Mouse (Mus musculus) embryonic facial prominence, embryonic 11.5 days (tissue): Measurements from ENCODE around the gene Nle1. TPM values are rescaled to one million over a fixed set of nuclear protein-coding genes. Genes with fewer than 3 reads are reported as not detected.
A peak's percentile ranks its signal among the peaks of the same experiment; 100 is the strongest.
"Not testable (repeated sequence)": the region's sequence is repeated elsewhere in the genome, so short reads cannot be mapped to it uniquely, and the experiment has no call there.

Experiments
- ATAC-seq: fragments of 200-750 bp; cut with Nextera tagmentation; replicated peaks from 2 replicates; pipeline ENCODE4 v1.8.0; 2017; ENCODE audit warnings: low read depth; ENCODE audit not compliant: insufficient number of reproducible peaks, low FRiP score, low TSS enrichment
- DNase-seq: peaks from one replicate; pipeline ENCODE4 v3.0.0-alpha.2; 2015; ENCODE audit warnings: low spot score
- H3K27ac ChIP-seq: fragments of 300-500 bp; sonication (generic); replicated peaks from 2 replicates; pipeline ENCODE4 v1.5.1; 2014; ENCODE audit warnings: mild to moderate bottlenecking, low read depth, low read length, control low read depth
- H3K27me3 ChIP-seq: fragments of 300-500 bp; sonication (generic); 2 replicates; pipeline ENCODE4 v1.6.1; 2014; ENCODE audit warnings: mild to moderate bottlenecking, low read length, moderate library complexity, mixed read lengths; ENCODE audit not compliant: control insufficient read depth, insufficient read depth
- H3K36me3 ChIP-seq: fragments of 300-500 bp; sonication (generic); replicated peaks from 2 replicates; pipeline ENCODE4 v1.6.1; 2014; ENCODE audit warnings: low read depth, mild to moderate bottlenecking, low read length, moderate library complexity, mixed read lengths; ENCODE audit not compliant: control insufficient read depth, insufficient read depth
- H3K4me1 ChIP-seq: fragments of 300-500 bp; sonication (generic); 2 replicates; pipeline ENCODE4 v1.6.1; 2014; ENCODE audit warnings: low read length, mixed read lengths; ENCODE audit not compliant: control insufficient read depth, insufficient read depth
- H3K4me2 ChIP-seq: fragments of 300-500 bp; sonication (generic); 2 replicates; pipeline ENCODE4 v1.6.1; 2014; ENCODE audit warnings: low read depth, mild to moderate bottlenecking, control low read depth, low read length, moderate library complexity
- H3K4me3 ChIP-seq: fragments of 300-500 bp; sonication (generic); 2 replicates; pipeline ENCODE4 v1.5.1; 2014; ENCODE audit warnings: low read depth, low read length, control low read depth
- H3K9ac ChIP-seq: fragments of 300-500 bp; sonication (generic); replicated peaks from 2 replicates; pipeline ENCODE4 v1.6.1; 2014; ENCODE audit warnings: mild to moderate bottlenecking, control low read depth, low read length
- H3K9me3 ChIP-seq: fragments of 300-500 bp; sonication (generic); replicated peaks from 2 replicates; pipeline ENCODE4 v1.6.1; 2016; ENCODE audit warnings: mild to moderate bottlenecking, low read length, inconsistent platforms, mixed read lengths; ENCODE audit not compliant: control insufficient read depth
- WGBS: fragments of 180-500 bp; shearing (Covaris S2); extraction: QIAGEN DNeasy Blood & Tissue Kit; methylation state at CpG from one replicate; pipeline ENCODE4 v1.1.7; 2014; 5-methylcytosine and 5-hydroxymethylcytosine counted together
- polyA plus RNA-seq: library from polyadenylated mRNA; unstranded; fragments of >200 nt; fragmentation: Nextera tagmentation; extraction: Ambion mirVana; gene quantifications from 2 replicates; pipeline ENCODE4 v1.2.1, GENCODE M21; 2014

Nle1 gene
- polyA plus RNA-seq, 1 experiment from 2014 or later, result 23.2 TPM

- H3K27me3 ChIP-seq, result peaks cover 31% of the 10 kb centered on the region
- H3K4me1 ChIP-seq, result no peaks in the 10 kb centered on the region
- no peak overlapping the region for H3K4me2 ChIP-seq
- no peaks in the 10 kb centered on the region for H3K9me3 ChIP-seq
- no peak for ATAC-seq
- H3K27ac ChIP-seq, result no peak overlapping the region
- no peaks in the 10 kb centered on the region for H3K36me3 ChIP-seq
- no peak overlapping the region for H3K4me3 ChIP-seq
- 27% methylated on average over 20 of the region's 20 CpGs for WGBS
- no peak overlapping the region for H3K9ac ChIP-seq
- no peak for DNase-seq
Observed at GRCm38 (mm10) chr11:82928897-82929632, 20.9 kb upstream of the Nle1 start.

DNA sequence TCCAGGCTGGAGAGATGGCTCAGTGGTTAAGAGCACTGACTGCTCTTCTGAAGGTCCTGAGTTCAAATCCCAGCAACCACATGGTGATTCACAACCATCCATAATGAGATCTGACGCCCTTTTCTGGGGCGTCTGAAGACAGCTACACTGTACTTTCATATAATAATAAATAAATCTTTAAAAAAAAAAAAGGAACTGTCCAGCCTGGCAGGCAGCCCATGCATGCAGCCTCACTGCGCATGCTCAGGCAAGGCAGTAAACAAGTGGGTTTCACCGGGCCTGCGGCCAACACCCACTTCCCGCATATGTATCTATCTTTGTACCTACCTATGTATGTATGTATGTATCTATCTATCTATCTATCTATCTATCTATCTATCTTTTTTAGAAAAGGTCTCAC lies 15.7 kb upstream of the Nle1 start:
- H3K4me3 ChIP-seq, H3K4me1 ChIP-seq, H3K9ac ChIP-seq, H3K27ac ChIP-seq, ATAC-seq, DNase-seq, H3K36me3 ChIP-seq, H3K4me2 ChIP-seq, H3K9me3 ChIP-seq: not testable (repeated sequence)
- WGBS, result 88% methylated on average over 6 of the region's 6 CpGs
- peaks cover 10% of the 10 kb centered on the region for H3K27me3 ChIP-seq

- Histone ChIP-seq H3K36me3 (no peaks in the 10 kb centered on the region), H3K4me1 (no peaks in the 10 kb centered on the region), H3K9me3 (no peaks in the 10 kb centered on the region), H3K27ac (no peak overlapping the region), H3K4me3 (no peak overlapping the region), H3K9ac (no peak overlapping the region), H3K27me3 (no peaks in the 10 kb centered on the region), H3K4me2 (no peak overlapping the region)
- 81% methylated on average over 4 of the region's 4 CpGs for WGBS
- no peak for ATAC-seq
- no peak for DNase-seq
Observed at GRCm38 (mm10) chr11:82921691-82922090, 13.5 kb upstream of the Nle1 start.

- H3K4me2 ChIP-seq, result no peak overlapping the region
- H3K9me3 ChIP-seq, result no peaks in the 10 kb centered on the region
- no peaks in the 10 kb centered on the region for H3K4me1 ChIP-seq
- H3K36me3 ChIP-seq, result no peaks in the 10 kb centered on the region
- no peak overlapping the region for H3K9ac ChIP-seq
- no peak for DNase-seq
- no peaks in the 10 kb centered on the region for H3K27me3 ChIP-seq
- WGBS, result 45% methylated on average over 10 of the region's 10 CpGs
- H3K27ac ChIP-seq, result no peak overlapping the region
- H3K4me3 ChIP-seq, result no peak overlapping the region
- ATAC-seq, result no peak
Observed at GRCm38 (mm10) chr11:82920768-82921167, 12.6 kb upstream of the Nle1 start.

GRCm38 (mm10) chr11:82914711-82915352 lies 6.6 kb upstream of the Nle1 start:
- Histone ChIP-seq H3K9ac (no peak overlapping the region), H3K4me2 (0 out of 2 replicates have a peak overlapping the region, but pooled peaks have one; percentile 21), H3K27ac (no peak overlapping the region), H3K36me3 (no peaks in the 10 kb centered on the region), H3K4me1 (no peaks in the 10 kb centered on the region), H3K4me3 (no peak overlapping the region), H3K9me3 (no peaks in the 10 kb centered on the region), H3K27me3 (no peaks in the 10 kb centered on the region)
- peak; percentile 89 for DNase-seq
- 8% methylated on average over 16 of the region's 16 CpGs for WGBS
- no peak for ATAC-seq

- ATAC-seq (no peak), DNase-seq (no peak)
- Histone ChIP-seq H3K4me1 (no peaks in the 10 kb centered on the region), H3K27me3 (no peaks in the 10 kb centered on the region), H3K36me3 (no peaks in the 10 kb centered on the region), H3K9me3 (no peaks in the 10 kb centered on the region), H3K27ac (no peak overlapping the region), H3K9ac (no peak overlapping the region), H3K4me2 (no peak overlapping the region), H3K4me3 (no peak overlapping the region)
- WGBS, result 79% methylated on average over 11 of the region's 11 CpGs
Observed at GRCm38 (mm10) chr11:82910679-82911389, 2.6 kb upstream of the Nle1 start.

- DNase-seq, result no peak
- H3K36me3 ChIP-seq, result no peaks in the 10 kb centered on the region; the same call in 1 of the 2 replicates
- no peaks in the 10 kb centered on the region for H3K27me3 ChIP-seq
- H3K9ac ChIP-seq, result no peak within 1 kb of the TSS
- H3K27ac ChIP-seq, result no peak within 1 kb of the TSS
- H3K4me2 ChIP-seq, result no peak within 1 kb of the TSS
- no peak for ATAC-seq
- H3K9me3 ChIP-seq, result no peaks in the 10 kb centered on the region
- H3K4me3 ChIP-seq, result no peak within 1 kb of the TSS
- WGBS, result 93% methylated on average over 4 of the region's 4 CpGs
- H3K4me1 ChIP-seq, result no peaks in the 10 kb centered on the region
Observed at GRCm38 (mm10) chr11:82910250-82910649, 2.0 kb upstream of the Nle1 start, which contains the start of gene Unc45b. Gene Unc45b, plus strand, starts transcription at chr11:82910550.

GRCm38 (mm10) chr11:82908608-82908989 lies 388 bp upstream of the Nle1 start:
- ATAC-seq, result no peak
- H3K4me3 ChIP-seq, result peak overlapping the region; percentile 83; the same call in 1 of the 2 replicates

More at GRCm38 (mm10) chr11:82908608-82908989, 388 bp upstream of the Nle1 start:
- H3K4me1 ChIP-seq, result no peaks in the 10 kb centered on the region
- 38% methylated on average over 9 of the region's 10 CpGs for WGBS
- no peaks in the 10 kb centered on the region; the same call in 1 of the 2 replicates for H3K36me3 ChIP-seq
- DNase-seq, result no peak
- no peak overlapping the region for H3K27ac ChIP-seq
- H3K4me2 ChIP-seq, result peak overlapping the region; percentile 81
- H3K9ac ChIP-seq, result peak overlapping the region; percentile 34
- H3K27me3 ChIP-seq, result no peaks in the 10 kb centered on the region
- no peaks in the 10 kb centered on the region for H3K9me3 ChIP-seq
